Comparison of ENCODE assay signal across 8 mouse cellular contexts in the genomic region with DNA sequence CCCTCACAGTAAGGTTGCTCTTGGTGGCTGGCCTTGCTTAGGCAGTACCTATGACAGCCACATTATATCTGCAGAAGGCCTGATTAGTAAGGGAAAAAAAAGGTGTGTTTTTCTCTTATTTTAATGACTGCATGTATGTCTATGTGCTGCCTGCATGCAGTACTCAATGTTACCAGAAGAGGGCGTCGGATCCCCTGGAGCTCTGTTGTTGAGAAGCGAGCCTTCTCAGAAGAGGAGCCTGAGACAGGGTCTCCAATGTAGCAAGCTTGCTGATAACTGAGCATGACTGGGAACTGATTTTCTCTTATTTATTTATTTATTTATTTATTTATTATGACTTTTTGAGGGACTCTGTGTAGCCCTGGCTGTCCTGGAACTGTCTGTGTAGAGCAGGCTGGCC. TPM values are rescaled to one million over a fixed set of nuclear protein-coding genes. Genes with fewer than 3 reads are reported as not detected.
DNase-seq lines count a peak whose midpoint lies in the region; ATAC-seq lines count a peak whose summit lies in the region.

No protein-coding gene starts in this region.

- no peaks in the 10 kb centered on the region for H3K9me3 ChIP-seq in neural tube, embryonic 15.5 days (replicated peaks)

- no peaks in the 10 kb centered on the region for H3K27me3 ChIP-seq in neural tube, embryonic 15.5 days (replicated peaks)

- H3K4me3 ChIP-seq in neural tube, embryonic 15.5 days (replicated peaks): no peak overlapping the region

- peaks cover 70% of the 10 kb centered on the region for H3K36me3 ChIP-seq in neural tube, embryonic 15.5 days

- H3K9ac ChIP-seq in neural tube, embryonic 15.5 days (replicated peaks): no peak overlapping the region

- no peak for ATAC-seq in neural tube, embryonic 15.5 days (ENCODE audit: low FRiP score)
- ATAC-seq in common myeloid progenitor, adult 5-6 weeks (replicated peaks; ENCODE audit: low read depth, poor library complexity, severe bottlenecking): peak; percentile 39; the same call in 1 of the 2 replicates

- DNase-seq in gastrocnemius, postnatal 10 days: peak; percentile 24
- no peak for DNase-seq in gastrocnemius, adult 8-10 months (ENCODE audit: low spot score in 2 of 2)
- peak; percentile 53 for DNase-seq in neural tube, embryonic 10.5 days (ENCODE audit: extremely low spot score, low spot score)
- peak; percentile 67 for DNase-seq in naive thymus-derived CD4-positive, alpha-beta T cell, adult 2 months (ENCODE audit: low read depth)
- DNase-seq in Muller cell, postnatal 12 days (ENCODE audit: inconsistent ontology term): no peak
- DNase-seq in right cerebral cortex, postnatal 14 days: no peak

- no peak overlapping the region for H3K4me2 ChIP-seq in neural tube, embryonic 15.5 days

- H3K4me1 ChIP-seq in neural tube, embryonic 15.5 days: 0 out of 2 replicates have a peak, but pooled peaks cover under 1% of the 10 kb centered on the region

- 25% methylated on average over 3 of the region's 3 CpGs for WGBS in neural tube, embryonic 15.5 days

- H3K27ac ChIP-seq in neural tube, embryonic 15.5 days (replicated peaks): no peak overlapping the region

RNA-seq across cellular contexts. Expression of a gene that starts 7.3 kb away (rescaled TPM):
- total RNA-seq in gastrocnemius, postnatal 10 days (2021): 10 to 100 TPM; 12.2 to 12.3 TPM
- 1 to 10 TPM; 3.8 to 5.0 (median 4.4) TPM for total RNA-seq in gastrocnemius, adult 8-10 months (2022)
- 59.5 and 61.5 TPM in 2 replicates for polyA plus RNA-seq in neural tube, embryonic 15.5 days (2015; fragmentation: Nextera tagmentation; extraction: Ambion mirVana)
- 9.1 and 21.6 TPM in 2 replicates for total RNA-seq in common myeloid progenitor, adult 5-6 weeks (2017)

RNA-seq across cellular contexts. Expression of a gene that starts 36.7 kb away (rescaled TPM):
- total RNA-seq in gastrocnemius, postnatal 10 days (2021): 10 to 100 TPM; 15.9 to 24.0 TPM
- total RNA-seq in gastrocnemius, adult 8-10 months (2022): 10 to 100 TPM; 14.6 to 19.3 (median 17.8) TPM
- 116 and 117 TPM in 2 replicates for polyA plus RNA-seq in neural tube, embryonic 15.5 days (2015; fragmentation: Nextera tagmentation; extraction: Ambion mirVana)
- 49.4 and 69.0 TPM in 2 replicates for total RNA-seq in common myeloid progenitor, adult 5-6 weeks (2017)

RNA-seq across cellular contexts. Expression of a gene that starts 36.8 kb away (rescaled TPM):
- 1 to 10 TPM; 1.2 to 1.6 TPM for total RNA-seq in gastrocnemius, postnatal 10 days (2021)
- 1 to 10 TPM; 2.0 to 3.5 (median 2.6) TPM for total RNA-seq in gastrocnemius, adult 8-10 months (2022)
- polyA plus RNA-seq in neural tube, embryonic 15.5 days (2015; fragmentation: Nextera tagmentation; extraction: Ambion mirVana): 0.81 and 1.00 TPM in 2 replicates
- total RNA-seq in common myeloid progenitor, adult 5-6 weeks (2017): 0.09 TPM in 1 of 2 replicates, not detected in the other

RNA-seq across cellular contexts. Expression of a gene that starts 40.5 kb away (rescaled TPM):
- total RNA-seq in gastrocnemius, postnatal 10 days (2021): 1 to 10 TPM; 1.9 to 3.4 TPM
- total RNA-seq in gastrocnemius, adult 8-10 months (2022): under 1 TPM; 0.16 to 0.34 (median 0.27) TPM
- polyA plus RNA-seq in neural tube, embryonic 15.5 days (2015; fragmentation: Nextera tagmentation; extraction: Ambion mirVana): 4.8 and 9.6 TPM in 2 replicates
- 32.5 and 37.6 TPM in 2 replicates for total RNA-seq in common myeloid progenitor, adult 5-6 weeks (2017)

Comparison
In these comparisons a context has a peak if more than half of its experiments do, and no peak if none do; other contexts are left out.
1. DNase-seq: peak in gastrocnemius, postnatal 10 days (single experiment), neural tube, embryonic 10.5 days (single experiment) and naive thymus-derived CD4-positive, alpha-beta T cell, adult 2 months (single experiment); none in gastrocnemius, adult 8-10 months (0 of 2), Muller cell, postnatal 12 days (single experiment) and right cerebral cortex, postnatal 14 days (single experiment).